Mouse (Mus musculus) skeletal muscle tissue, adult 2 months (tissue): ENCODE data around the gene Pkd1l3.

ENCODE experiments used
- DNase-seq: peaks from one replicate; pipeline ENCODE4 v3.0.0-alpha.2; 2012; ENCODE audit warnings: low read depth, low spot score

Pkd1l3 gene

GRCm38 (mm10) chr8:109698477-109698876 lies 84.2 kb downstream of the Pkd1l3 start:
- no peak for DNase-seq

DNA sequence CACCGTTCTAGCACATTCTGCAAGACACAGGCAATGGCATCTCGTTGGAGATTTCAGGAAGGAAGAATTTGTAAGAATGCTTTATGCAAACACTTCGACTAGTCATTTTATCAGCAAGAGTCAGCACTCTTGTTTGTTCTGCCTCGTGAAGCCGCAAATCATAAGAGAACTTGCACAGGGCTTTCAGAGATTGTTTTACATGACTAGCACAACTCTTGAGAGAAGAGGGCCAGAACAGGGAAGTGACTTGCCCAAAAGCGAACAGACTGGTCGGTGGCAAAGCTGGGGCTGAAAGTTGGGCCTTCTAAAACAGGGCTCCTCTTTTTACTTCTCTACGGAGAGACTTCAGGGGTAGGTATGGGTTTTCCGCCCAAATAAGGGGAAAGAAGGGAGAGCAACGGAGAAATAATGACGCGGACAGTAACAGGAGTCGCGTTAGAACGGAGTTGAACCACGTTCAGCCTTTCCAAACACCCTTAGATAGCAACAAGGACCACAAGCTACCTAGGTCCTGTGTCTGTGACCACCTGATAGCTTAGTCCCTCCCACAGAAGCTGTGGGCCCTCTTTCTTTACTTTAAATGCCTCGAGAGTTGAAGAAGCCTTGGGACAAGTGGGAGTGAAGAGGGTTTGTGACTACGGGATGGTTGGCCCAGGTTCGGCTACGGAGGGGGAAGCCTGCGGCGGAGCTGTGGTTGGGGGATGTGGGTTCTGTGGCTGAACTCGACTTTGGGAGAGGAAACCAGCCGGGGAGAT lies 90.4 kb downstream of the Pkd1l3 start:
- DNase-seq = no peak

GRCm38 (mm10) chr8:109705320-109706075 lies 91.2 kb downstream of the Pkd1l3 start, which contains the start of gene Zfp821:
TSS of gene Zfp821 (plus strand) at chr8:109705546.
- DNase-seq = peak; percentile 72

- no peak for DNase-seq
These were observed 92.0 kb downstream of the Pkd1l3 start for GRCm38 (mm10) chr8:109706076-109706873.

DNA sequence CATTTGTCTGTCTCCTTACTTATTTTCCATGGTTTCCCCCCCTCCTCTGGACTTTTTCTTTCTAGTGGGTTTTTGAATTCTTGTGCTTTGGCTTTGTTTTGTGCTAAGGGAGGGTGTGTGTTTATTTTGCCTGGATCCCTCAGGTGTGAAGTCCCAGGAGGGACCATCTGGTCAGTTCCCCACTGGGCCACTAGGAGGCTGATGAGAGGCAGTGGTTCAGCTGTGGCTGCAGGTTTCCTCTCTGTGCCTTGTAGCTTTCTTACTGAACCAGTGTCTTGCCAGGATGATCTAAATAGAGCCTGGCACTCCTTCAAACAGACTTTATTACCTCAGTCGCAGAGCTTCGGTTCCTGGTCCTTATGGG lies 92.5 kb downstream of the Pkd1l3 start:
- DNase-seq = peak; percentile 46

DNA sequence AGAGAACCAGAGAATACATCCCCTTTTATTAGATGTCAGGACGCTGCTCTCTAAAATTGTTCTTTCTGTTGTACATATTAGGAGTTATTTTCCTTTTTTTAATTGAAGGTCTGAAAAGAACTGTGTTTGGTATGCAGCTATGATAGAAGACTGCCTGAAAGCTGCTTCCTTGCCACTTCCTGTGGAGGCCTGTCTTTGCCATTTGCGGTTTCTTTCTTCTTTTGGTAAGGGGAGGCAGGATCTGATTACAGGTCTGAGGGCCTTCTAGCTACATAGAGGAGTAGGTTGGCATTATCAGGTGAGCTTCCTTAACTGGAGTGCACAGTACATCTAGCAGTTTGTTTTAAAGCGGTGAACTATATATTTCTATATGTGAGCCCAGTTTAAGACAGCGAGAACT lies 93.6 kb downstream of the Pkd1l3 start:
- DNase-seq = no peak

DNA sequence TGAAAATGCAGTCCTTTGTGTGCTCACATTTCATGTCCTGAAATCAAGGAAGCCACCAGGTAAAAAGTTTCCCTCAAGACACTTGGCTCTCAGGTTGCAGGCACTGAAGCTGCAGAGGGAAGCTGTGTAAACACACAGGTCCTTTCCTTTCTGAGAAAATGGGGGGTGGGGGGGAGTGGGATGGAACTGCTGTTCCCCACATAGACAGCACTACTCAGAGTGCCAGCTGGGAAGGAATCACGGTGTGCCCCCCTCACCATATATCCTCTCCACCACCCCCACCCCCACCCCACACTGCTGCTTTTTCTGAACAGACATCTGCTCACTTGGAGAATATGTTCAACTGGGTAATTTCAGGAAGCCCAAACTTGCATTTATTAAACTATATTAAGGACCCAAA lies 98.2 kb downstream of the Pkd1l3 start:
- no peak for DNase-seq

DNA sequence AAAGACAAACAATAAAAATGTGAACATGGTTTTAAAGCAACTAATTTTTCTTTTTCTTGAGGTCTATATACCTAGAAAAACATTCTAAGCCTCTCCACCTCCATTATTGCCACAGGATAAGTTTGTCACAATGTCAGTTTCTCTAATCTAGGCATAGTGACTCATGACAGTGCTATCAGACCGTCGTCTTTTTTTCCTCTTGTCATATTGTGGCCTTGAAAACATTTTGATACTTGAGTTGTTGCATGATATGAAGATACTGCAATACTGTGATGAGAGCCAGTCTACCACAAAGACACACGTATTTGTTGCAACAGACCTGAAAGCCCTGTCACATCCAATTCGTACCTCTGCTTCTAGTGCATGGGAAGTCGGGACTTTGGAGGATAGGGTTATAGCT lies 100.6 kb downstream of the Pkd1l3 start:
- no peak for DNase-seq
